In the genomic region with DNA sequence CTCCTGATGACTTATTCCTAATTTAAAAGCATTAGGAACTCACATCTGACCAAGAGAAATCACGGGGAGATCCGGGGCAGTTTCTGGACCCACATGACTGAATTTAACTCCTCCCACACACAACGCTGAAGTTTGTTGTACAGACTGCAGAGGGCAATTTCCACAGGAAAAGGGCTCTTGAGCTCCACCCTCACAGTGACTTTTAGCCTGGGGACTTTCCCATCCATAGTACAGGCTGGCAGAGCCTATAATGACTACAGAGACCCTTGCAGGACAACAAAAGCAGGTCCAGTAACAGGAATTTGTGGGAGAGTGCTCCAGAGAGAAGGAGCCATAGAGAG, we compare ENCODE assay signal across 11 mouse cellular contexts. TPM values are rescaled to one million over a fixed set of nuclear protein-coding genes. Genes with fewer than 3 reads are reported as not detected.
DNase-seq lines count a peak whose midpoint lies in the region; TF ChIP-seq lines count a peak whose summit lies in the region.
"Had no signal": no experiment of that assay in that cellular context is flagged by ENCODE, and none has a peak within 500 bp of the region (broad histone marks: within the 10 kb centered on the region; RNA-seq: fewer than 3 reads in every experiment).

No protein-coding gene starts in this region.

- H3ac ChIP-seq in myocyte (ENCODE audit: control insufficient read depth, insufficient read length) = no peak overlapping the region

- intact Hi-C loops in heart, postnatal 14 days (cut with DNase I) = no loop called here
- intact Hi-C loops in left cerebral cortex, postnatal 14 days (cut with DNase I) = no loop called here

- peak; percentile 47 for DNase-seq in heart, adult 8-10 months (ENCODE audit: low spot score)
- DNase-seq in heart, postnatal 14 days = no peak
- peak; percentile 90 for DNase-seq in ZHBTc4 (ENCODE audit: low read depth, low spot score)
- peak; percentile 53 for DNase-seq in kidney, adult 9 months
- DNase-seq in thymus, postnatal 25 days = no peak
- DNase-seq in left cerebral cortex, postnatal 14 days (ENCODE audit: low spot score in 2 of 2) = no peak
- no peak for DNase-seq in spleen, postnatal 10 days (ENCODE audit: low spot score in 2 of 2)
- DNase-seq: right cerebral cortex, postnatal 4 days had no signal

- H3K27me3 ChIP-seq in myocyte (ENCODE audit: control insufficient read depth, insufficient read depth, insufficient read length) = no peaks in the 10 kb centered on the region

- H3K79me2 ChIP-seq in myocyte (ENCODE audit: control insufficient read depth, insufficient read depth) = no peaks in the 10 kb centered on the region

- H3K36me3 ChIP-seq in myocyte (ENCODE audit: control insufficient read depth, insufficient read depth) = no peaks in the 10 kb centered on the region
- H3K36me3 ChIP-seq: hindbrain, embryonic 10.5 days had no signal

- H3K4me3 ChIP-seq in myocyte = no peak overlapping the region
- H3K4me3 ChIP-seq: hindbrain, embryonic 10.5 days; megakaryocyte, embryonic 14.5 days had no signal

- peak overlapping the region; percentile 36 for H3K4me2 ChIP-seq in myocyte (ENCODE audit: low read depth)

- TF ChIP-seq POLR2A in myocyte (IDR thresholded peaks at IDR 0.05; ENCODE audit: insufficient read length, low read depth) = no peak

TF ChIP-seq in myocyte, 11 proteins besides CTCF, POLR2A, EP300 and RAD21:
- TF ChIP-seq SRF (IDR thresholded peaks at IDR 0.05; ENCODE audit: control insufficient read depth, insufficient read length, low read depth) = no peak
- peak; percentile 41 for TF ChIP-seq USF1 (IDR thresholded peaks at IDR 0.05; ENCODE audit: low read depth)

RNA-seq across cellular contexts. Expression of gene Ube2q1, which starts 28.1 kb away (rescaled TPM):
- total RNA-seq in heart, adult 8-10 months (2022) = 10 to 100 TPM; 21.6 to 25.2 (median 23.0) TPM
- total RNA-seq in heart, postnatal 14 days (2021) = 10 to 100 TPM; 28.0 to 28.6 TPM
- polyA plus RNA-seq in myocyte (2012; fragmentation: generic; extraction: Trizol) = 39.8 TPM
- total RNA-seq in left cerebral cortex, postnatal 14 days (2021) = 10 to 100 TPM; 83.6 to 84.4 TPM

RNA-seq across cellular contexts. Expression of gene She, which starts 29.7 kb away (rescaled TPM):
- 10 to 100 TPM in 3 of 4 experiments, 1 to 10 TPM in 1; 8.5 to 14.1 (median 12.4) TPM for total RNA-seq in heart, adult 8-10 months (2022)
- 10 to 100 TPM; 18.1 TPM for total RNA-seq in heart, postnatal 14 days (2021)
- not detected for polyA plus RNA-seq in myocyte (2012; fragmentation: generic; extraction: Trizol)
- total RNA-seq in left cerebral cortex, postnatal 14 days (2021) = 1 to 10 TPM; 3.6 to 3.7 TPM

RNA-seq across cellular contexts. Expression of gene Chrnb2, which starts 37.0 kb away (rescaled TPM):
- under 1 TPM; 0.11 to 0.22 (median 0.16) TPM for total RNA-seq in heart, adult 8-10 months (2022)
- total RNA-seq in heart, postnatal 14 days (2021) = under 1 TPM; 0.20 to 0.29 TPM
- polyA plus RNA-seq in myocyte (2012; fragmentation: generic; extraction: Trizol) = 0.42 TPM
- 10 to 100 TPM; 23.1 to 24.9 TPM for total RNA-seq in left cerebral cortex, postnatal 14 days (2021)

Comparison
In these comparisons a context has a peak if more than half of its experiments do, and no peak if none do; other contexts are left out.
1. DNase-seq: peak in heart, adult 8-10 months (single experiment), ZHBTc4 (single experiment) and kidney, adult 9 months (single experiment); none in heart, postnatal 14 days (0 of 2), thymus, postnatal 25 days (single experiment), left cerebral cortex, postnatal 14 days (0 of 2) and spleen, postnatal 10 days (0 of 2).
2. RNA of gene Chrnb2, which starts 37.0 kb away (total RNA-seq): 23.1 to 24.9 TPM in left cerebral cortex, postnatal 14 days; 0.20 to 0.29 TPM in heart, postnatal 14 days and 0.11 to 0.22 TPM in heart, adult 8-10 months; every median in the first group is over 10 times any median in the second.